Mouse (Mus musculus): ENCODE data around the gene Ctf1. TPM values are rescaled to one million over a fixed set of nuclear protein-coding genes. Genes with fewer than 3 reads are reported as not detected.
"Not testable (repeated sequence)": the region's sequence is repeated elsewhere in the genome, so short reads cannot be mapped to it uniquely, and the experiment has no call there.

Gene Ctf1
- polyA plus RNA-seq, 1 experiment = 8.3 TPM

DNA sequence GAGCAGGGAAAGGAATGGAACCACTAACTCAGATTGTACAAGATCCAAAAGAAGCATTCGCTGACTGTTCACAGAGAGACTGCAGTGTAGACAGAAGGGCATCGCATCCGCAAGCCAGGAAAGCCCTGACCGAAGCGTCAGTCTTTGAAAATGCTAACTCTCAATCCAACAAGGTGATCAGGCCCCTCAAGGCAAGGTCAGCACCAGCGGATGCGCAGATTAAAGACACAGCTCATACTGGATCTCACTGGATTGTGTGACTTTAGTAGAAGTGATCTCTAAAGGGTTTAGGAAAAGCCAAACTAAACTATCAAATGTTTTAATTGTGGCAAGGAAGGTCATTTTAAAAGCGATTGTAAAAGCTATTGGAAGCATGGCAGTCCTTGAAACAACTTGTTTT, 19.2 kb upstream of the Ctf1 start:
- Histone ChIP-seq H3K4me3 (ENCODE audit: low read depth, low read length) (no peak overlapping the region), H3K36me3 (ENCODE audit: control insufficient read depth, insufficient read depth, low read length) (no peaks in the 10 kb centered on the region), H3K4me1 (ENCODE audit: control insufficient read depth, insufficient read depth, insufficient read length, low read length) (peaks cover 4% of the 10 kb centered on the region; the same call in 1 of the 2 replicates), H3K27me3 (ENCODE audit: control insufficient read depth, insufficient read depth, low read length) (no peaks in the 10 kb centered on the region), H3K27ac (ENCODE audit: insufficient read depth, low read depth, low read length) (no peak overlapping the region)
- 97% methylated on average over 8 of the region's 8 CpGs for WGBS
- TF ChIP-seq CTCF (IDR thresholded peaks at IDR 0.05; ENCODE audit: extremely low read depth, insufficient read length, insufficient replicate concordance, low read depth, low read length) (no peak), POLR2A (IDR thresholded peaks at IDR 0.05; ENCODE audit: low read depth, low read length) (no peak)

DNA sequence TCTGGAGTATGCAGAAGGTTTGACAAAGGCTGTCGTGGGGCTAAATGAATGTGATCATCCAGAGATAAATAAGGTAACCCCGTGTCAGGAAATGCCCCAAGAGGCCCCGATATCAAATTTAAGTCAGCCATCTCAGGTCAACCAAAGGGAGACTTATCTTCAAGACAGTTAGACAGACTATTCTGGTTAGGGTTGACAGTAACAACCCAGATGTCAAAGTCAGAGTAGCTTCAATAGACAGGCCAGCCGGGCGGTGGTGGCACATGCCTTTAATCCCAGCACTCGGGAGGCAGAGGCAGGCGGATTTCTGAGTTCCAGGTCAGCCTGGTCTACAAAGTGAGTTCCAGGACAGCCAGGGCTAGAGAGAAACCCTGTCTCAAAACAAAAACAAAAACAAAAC, 18.8 kb upstream of the Ctf1 start:
- not testable (repeated sequence) for H3K27me3 ChIP-seq (ENCODE audit: control insufficient read depth, insufficient read depth, low read length); H3K4me3 ChIP-seq (ENCODE audit: low read depth, low read length); H3K4me1 ChIP-seq (ENCODE audit: control insufficient read depth, insufficient read depth, insufficient read length, low read length); H3K36me3 ChIP-seq (ENCODE audit: control insufficient read depth, insufficient read depth, low read length); H3K27ac ChIP-seq (ENCODE audit: insufficient read depth, low read depth, low read length)
- WGBS = 90% methylated on average over 7 of the region's 7 CpGs

- Histone ChIP-seq H3K27ac (ENCODE audit: insufficient read depth, low read depth, low read length) (no peak overlapping the region), H3K4me3 (ENCODE audit: low read depth, low read length) (no peak overlapping the region), H3K4me1 (ENCODE audit: control insufficient read depth, insufficient read depth, insufficient read length, low read length) (no peaks in the 10 kb centered on the region), H3K27me3 (ENCODE audit: control insufficient read depth, insufficient read depth, low read length) (no peaks in the 10 kb centered on the region), H3K36me3 (ENCODE audit: control insufficient read depth, insufficient read depth, low read length) (no peaks in the 10 kb centered on the region; the same call in 1 of the 2 replicates)
- 86% methylated on average over 6 of the region's 6 CpGs for WGBS
- TF ChIP-seq POLR2A (IDR thresholded peaks at IDR 0.05; ENCODE audit: low read depth, low read length) = no peak
- no peak for TF ChIP-seq CTCF (IDR thresholded peaks at IDR 0.05; ENCODE audit: extremely low read depth, insufficient read length, insufficient replicate concordance, low read depth, low read length)
These were observed 13.6 kb upstream of the Ctf1 start for GRCm38 (mm10) chr7:127698986-127699385.

DNA sequence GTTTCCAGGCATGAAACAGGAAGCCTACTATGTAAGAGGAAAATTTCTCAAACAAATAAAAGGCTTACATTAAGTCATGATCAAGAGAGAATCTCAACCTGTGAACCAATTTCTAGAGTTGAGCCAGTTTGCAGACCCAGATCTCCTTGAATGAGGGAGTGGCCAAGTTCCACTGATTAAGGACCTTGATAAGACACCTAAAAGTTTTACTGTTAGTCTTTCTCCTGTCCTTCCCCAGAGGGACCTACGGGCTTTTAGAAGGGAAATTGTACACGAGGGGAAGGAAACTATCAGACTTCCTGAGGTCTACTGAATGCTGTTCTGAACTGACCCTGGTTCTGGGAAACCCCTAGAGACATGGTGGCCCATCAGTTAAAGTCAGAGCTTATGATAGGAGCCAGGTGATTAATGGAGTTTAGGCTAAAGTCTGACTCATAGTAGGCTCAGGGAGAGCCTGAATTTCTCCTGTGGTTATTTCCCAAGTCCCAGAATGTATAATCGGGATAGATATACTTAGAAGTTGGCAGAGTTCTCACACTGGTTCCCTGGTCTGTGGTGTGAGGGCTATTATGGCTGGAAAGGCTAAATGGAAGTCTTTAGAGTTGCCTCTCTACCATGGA, 11.7 kb upstream of the Ctf1 start:
- TF ChIP-seq CTCF (IDR thresholded peaks at IDR 0.05; ENCODE audit: extremely low read depth, insufficient read length, insufficient replicate concordance, low read depth, low read length) (no peak), POLR2A (IDR thresholded peaks at IDR 0.05; ENCODE audit: low read depth, low read length) (no peak)
- H3K4me1 ChIP-seq (ENCODE audit: control insufficient read depth, insufficient read depth, insufficient read length, low read length) = no peaks in the 10 kb centered on the region
- H3K27ac ChIP-seq (ENCODE audit: insufficient read depth, low read depth, low read length) = no peak overlapping the region
- H3K27me3 ChIP-seq (ENCODE audit: control insufficient read depth, insufficient read depth, low read length) = no peaks in the 10 kb centered on the region
- H3K36me3 ChIP-seq (ENCODE audit: control insufficient read depth, insufficient read depth, low read length) = peaks cover 6% of the 10 kb centered on the region; the same call in 1 of the 2 replicates
- no peak overlapping the region for H3K4me3 ChIP-seq (ENCODE audit: low read depth, low read length)
- 61% methylated on average over 3 of the region's 3 CpGs for WGBS

DNA sequence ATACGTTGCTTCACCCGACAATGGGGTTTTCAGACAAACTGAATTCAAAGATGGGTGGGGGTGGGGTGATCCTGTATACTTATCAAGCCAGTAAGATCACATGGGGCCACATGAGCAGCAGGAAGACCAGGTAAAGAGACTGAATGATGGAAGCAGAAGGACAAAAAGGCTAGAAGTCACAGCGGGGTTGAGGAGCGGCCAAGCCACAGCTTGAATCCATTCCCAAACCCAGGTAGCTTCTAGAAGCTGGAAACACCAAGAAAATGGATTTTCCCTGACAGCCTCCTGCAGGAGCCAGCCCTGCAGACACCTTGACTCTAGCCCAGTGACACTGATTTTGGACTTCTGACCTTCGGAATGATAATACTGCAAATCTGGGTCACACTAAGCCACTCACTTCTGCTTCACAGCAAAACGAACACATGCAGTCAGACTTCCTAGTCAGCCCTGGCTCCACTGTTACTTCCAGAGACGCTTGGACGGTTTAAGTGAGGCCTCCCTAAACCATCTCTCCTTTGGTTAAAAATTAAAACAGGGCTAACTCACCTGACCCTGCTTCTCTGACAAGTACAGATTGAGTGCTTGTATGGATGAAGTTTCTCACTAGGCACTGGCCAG, 8.9 kb upstream of the Ctf1 start:
- TF ChIP-seq POLR2A (IDR thresholded peaks at IDR 0.05; ENCODE audit: low read depth, low read length) (no peak), CTCF (IDR thresholded peaks at IDR 0.05; ENCODE audit: extremely low read depth, insufficient read length, insufficient replicate concordance, low read depth, low read length) (no peak)
- H3K27ac ChIP-seq (ENCODE audit: insufficient read depth, low read depth, low read length) = no peak overlapping the region
- peaks cover 7% of the 10 kb centered on the region for H3K4me1 ChIP-seq (ENCODE audit: control insufficient read depth, insufficient read depth, insufficient read length, low read length)
- no peak overlapping the region for H3K4me3 ChIP-seq (ENCODE audit: low read depth, low read length)
- no peaks in the 10 kb centered on the region for H3K27me3 ChIP-seq (ENCODE audit: control insufficient read depth, insufficient read depth, low read length)
- peaks cover 6% of the 10 kb centered on the region; the same call in 1 of the 2 replicates for H3K36me3 ChIP-seq (ENCODE audit: control insufficient read depth, insufficient read depth, low read length)
- 87% methylated on average over 8 of the region's 8 CpGs for WGBS

GRCm38 (mm10) chr7:127704598-127704997, 7.9 kb upstream of the Ctf1 start:
- H3K4me3 ChIP-seq (ENCODE audit: low read depth, low read length) = no peak overlapping the region
- no peak for TF ChIP-seq CTCF (IDR thresholded peaks at IDR 0.05; ENCODE audit: extremely low read depth, insufficient read length, insufficient replicate concordance, low read depth, low read length)
- TF ChIP-seq POLR2A (IDR thresholded peaks at IDR 0.05; ENCODE audit: low read depth, low read length) = no peak
- H3K4me1 ChIP-seq (ENCODE audit: control insufficient read depth, insufficient read depth, insufficient read length, low read length) = peaks cover 7% of the 10 kb centered on the region
- 86% methylated on average over 6 of the region's 6 CpGs for WGBS
- H3K27ac ChIP-seq (ENCODE audit: insufficient read depth, low read depth, low read length) = no peak overlapping the region
- peaks cover 6% of the 10 kb centered on the region; the same call in 1 of the 2 replicates for H3K36me3 ChIP-seq (ENCODE audit: control insufficient read depth, insufficient read depth, low read length)
- no peaks in the 10 kb centered on the region for H3K27me3 ChIP-seq (ENCODE audit: control insufficient read depth, insufficient read depth, low read length)

GRCm38 (mm10) chr7:127705706-127706105, 6.8 kb upstream of the Ctf1 start:
- Histone ChIP-seq H3K27ac (ENCODE audit: insufficient read depth, low read depth, low read length) (no peak overlapping the region), H3K36me3 (ENCODE audit: control insufficient read depth, insufficient read depth, low read length) (peaks cover 6% of the 10 kb centered on the region; the same call in 1 of the 2 replicates), H3K4me1 (ENCODE audit: control insufficient read depth, insufficient read depth, insufficient read length, low read length) (peaks cover 9% of the 10 kb centered on the region), H3K27me3 (ENCODE audit: control insufficient read depth, insufficient read depth, low read length) (no peaks in the 10 kb centered on the region), H3K4me3 (ENCODE audit: low read depth, low read length) (no peak overlapping the region)
- no peak for TF ChIP-seq POLR2A (IDR thresholded peaks at IDR 0.05; ENCODE audit: low read depth, low read length)
- TF ChIP-seq CTCF (IDR thresholded peaks at IDR 0.05; ENCODE audit: extremely low read depth, insufficient read length, insufficient replicate concordance, low read depth, low read length) = no peak
- WGBS = 87% methylated on average over 4 of the region's 4 CpGs

All from small intestine, adult 2 months (tissue).